Mouse (Mus musculus) mesoderm, embryonic 11.5 days (tissue): ENCODE measurements at regions not wholly inside any gene's neighbourhood (a gene's known extent, or its start where the extent isn't known, plus 50 kb on each side); places are given as distances from the start of the nearest gene placed in this dataset.
A peak's percentile ranks its signal among the peaks of the same experiment; 100 is the strongest.

Experiments
- DNase-seq: peaks from one replicate; pipeline ENCODE4 v3.0.0-alpha.2; 2012; ENCODE audit warnings: low read depth, low spot score

- no peak for DNase-seq
Observed at GRCm38 (mm10) chr1:194334752-194335719, 283.0 kb upstream of the Plxna2 start.

GRCm38 (mm10) chr1:194332639-194333038 lies 285.4 kb upstream of the Plxna2 start:
- DNase-seq: peak; percentile 37

DNA sequence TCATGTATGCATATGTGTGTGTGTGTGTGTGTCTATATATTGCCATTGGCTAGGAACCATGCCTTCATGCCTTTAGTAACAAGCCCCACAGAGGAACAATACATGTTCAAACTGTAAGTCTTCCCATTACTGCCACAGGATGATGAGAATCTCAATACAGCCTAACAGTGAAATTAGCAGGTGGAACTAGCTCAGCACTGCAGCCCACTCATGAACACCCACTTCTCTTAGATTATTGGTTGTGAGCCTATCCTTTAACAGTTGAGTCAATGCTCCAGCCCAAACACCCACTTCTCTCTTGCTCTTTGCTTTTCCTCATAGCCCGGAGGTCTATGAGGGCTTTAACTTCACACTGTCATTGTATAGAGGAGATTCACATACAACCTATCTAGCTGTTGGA lies 287.5 kb upstream of the Plxna2 start:
- DNase-seq: no peak

DNA sequence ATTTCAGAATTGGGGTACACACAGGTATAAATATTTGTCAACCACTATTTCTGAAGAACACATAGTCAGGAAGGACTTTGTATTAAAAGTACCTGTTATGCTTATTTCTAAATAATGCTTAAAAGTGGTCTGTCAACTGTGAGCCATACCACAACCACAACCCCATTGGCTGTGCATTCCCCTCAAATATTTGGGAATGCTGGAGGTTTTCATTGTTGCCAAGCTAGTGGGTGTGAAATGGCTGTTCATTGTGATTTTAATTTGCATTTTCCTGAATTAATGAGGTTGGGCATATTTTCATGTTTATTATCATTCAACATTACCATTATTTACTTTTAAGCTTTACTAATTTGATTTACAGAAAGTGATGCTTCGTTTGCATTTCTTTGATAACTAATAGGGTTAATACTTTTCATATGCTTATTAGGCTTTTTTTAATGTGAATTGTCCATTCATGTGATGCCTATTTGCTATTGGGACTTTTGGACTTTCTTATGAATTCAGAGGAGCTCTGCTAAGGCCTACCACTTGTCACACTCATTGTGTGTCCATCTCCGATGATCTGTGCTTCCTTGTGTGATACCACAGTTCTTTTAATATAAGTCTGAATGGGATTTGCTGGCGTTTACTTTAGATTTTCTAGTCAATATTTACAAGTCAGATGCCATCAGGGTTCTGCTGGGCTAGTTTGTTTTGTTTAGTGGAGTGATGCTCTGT lies 297.5 kb upstream of the Plxna2 start:
- DNase-seq: no peak

- no peak for DNase-seq
Observed at GRCm38 (mm10) chr1:194318351-194318750, 299.7 kb upstream of the Plxna2 start.

GRCm38 (mm10) chr1:194315593-194315992 lies 302.4 kb upstream of the Plxna2 start:
- DNase-seq: no peak

- DNase-seq: peak; percentile 50
Observed at GRCm38 (mm10) chr1:194310373-194310772, 307.6 kb upstream of the Plxna2 start.

GRCm38 (mm10) chr1:194308648-194309047 lies 309.4 kb upstream of the Plxna2 start:
- DNase-seq: no peak

- no peak for DNase-seq
Observed at GRCm38 (mm10) chr1:194303951-194304350, 314.1 kb upstream of the Plxna2 start.

- DNase-seq: no peak
Observed at GRCm38 (mm10) chr1:194302775-194303174, 315.2 kb upstream of the Plxna2 start.

- DNase-seq: no peak
Observed at GRCm38 (mm10) chr1:194281941-194282340, 336.1 kb upstream of the Plxna2 start.

GRCm38 (mm10) chr1:194268028-194268427 lies 350.0 kb upstream of the Plxna2 start:
- DNase-seq: no peak

DNA sequence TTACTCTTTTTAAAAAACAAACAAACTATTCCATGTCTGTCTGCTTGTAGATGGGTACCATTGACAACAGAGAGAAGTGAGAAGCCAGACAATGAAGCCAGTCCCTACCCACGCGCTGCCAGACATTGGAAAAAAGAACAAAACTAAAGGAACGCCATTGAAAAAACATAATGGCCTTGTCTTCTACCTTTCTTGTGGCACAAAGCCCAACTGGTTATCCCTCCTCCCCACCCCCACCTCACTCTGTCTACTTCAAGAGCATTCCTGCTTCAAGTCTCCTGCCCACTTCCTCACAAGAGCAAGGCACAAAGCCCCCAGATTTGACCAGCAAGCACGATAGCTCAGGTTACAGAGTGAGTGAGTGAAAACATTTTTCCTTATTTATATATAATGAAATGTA lies 355.6 kb upstream of the Plxna2 start:
- no peak for DNase-seq

DNA sequence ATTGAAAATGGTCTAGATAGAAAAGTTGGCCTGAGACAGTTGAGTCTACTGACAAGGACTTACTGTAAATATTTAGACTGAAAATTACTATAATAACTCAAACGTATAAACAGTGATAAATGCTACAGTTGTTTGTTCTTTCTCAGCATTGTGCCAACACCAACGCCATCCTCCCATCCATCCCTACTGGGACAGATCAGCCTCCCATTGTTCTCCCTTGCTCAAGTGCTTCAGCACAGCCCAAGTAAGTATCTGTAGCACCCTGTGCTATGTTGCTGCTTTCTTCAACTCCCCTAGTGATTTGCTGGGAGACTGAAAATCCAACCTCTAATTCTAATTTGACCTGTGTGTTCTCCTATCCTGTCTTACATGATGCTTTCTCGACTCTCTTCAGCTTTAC lies 358.1 kb upstream of the Plxna2 start:
- no peak for DNase-seq

DNA sequence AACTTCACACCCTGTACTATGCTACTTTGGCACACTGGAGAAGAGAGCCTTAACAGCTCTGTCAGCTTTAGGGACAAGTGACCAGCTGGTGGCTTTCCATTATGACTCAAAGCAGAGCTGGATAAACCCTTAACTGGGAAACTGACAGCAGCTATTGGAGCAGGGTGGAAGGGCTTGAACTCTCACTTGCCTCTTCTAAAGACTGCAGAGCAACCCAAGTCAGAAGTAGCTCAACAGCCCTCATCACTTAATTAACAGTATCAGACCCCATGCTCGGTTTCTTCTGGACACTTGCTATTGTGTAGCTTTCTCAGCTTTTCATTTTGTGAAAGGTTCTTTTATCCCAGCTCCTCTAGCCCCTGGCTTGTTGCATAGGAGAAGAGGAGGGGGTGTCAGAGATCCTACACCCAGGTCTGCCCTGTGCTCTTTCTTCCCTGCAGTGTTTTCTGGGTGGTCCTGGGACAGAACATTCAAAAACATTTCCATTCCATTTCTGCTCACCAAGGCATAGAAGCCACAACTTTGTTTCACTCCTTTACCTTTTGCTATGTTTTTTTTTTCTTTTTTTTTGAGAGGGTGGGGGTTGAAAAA lies 373.1 kb upstream of the Plxna2 start:
- no peak for DNase-seq

GRCm38 (mm10) chr1:194241111-194241510 lies 376.9 kb upstream of the Plxna2 start:
- no peak for DNase-seq

- DNase-seq: no peak
Observed at GRCm38 (mm10) chr1:194231206-194231605, 386.8 kb upstream of the Plxna2 start.

GRCm38 (mm10) chr1:194226550-194227160 lies 391.4 kb upstream of the Plxna2 start:
- DNase-seq: no peak

DNA sequence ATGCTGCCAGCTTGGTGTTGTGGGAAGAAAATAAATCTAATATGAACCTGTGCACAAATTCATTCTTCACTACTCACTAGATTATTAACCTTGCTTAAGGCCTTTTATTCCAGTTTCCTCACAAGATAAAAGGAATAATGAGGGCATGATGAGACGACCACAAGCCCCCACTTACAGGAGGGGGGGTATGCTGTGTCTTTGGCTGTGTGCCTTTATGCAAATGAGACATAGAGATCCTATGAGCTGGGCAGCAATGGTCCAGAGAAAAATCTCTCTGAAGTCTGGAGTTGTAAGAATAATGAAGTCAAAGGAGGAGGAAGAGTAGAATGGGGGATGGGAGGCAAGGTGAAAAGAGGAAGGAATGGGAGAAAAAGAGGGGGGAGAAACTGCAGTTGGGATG lies 392.2 kb upstream of the Plxna2 start:
- no peak for DNase-seq

DNA sequence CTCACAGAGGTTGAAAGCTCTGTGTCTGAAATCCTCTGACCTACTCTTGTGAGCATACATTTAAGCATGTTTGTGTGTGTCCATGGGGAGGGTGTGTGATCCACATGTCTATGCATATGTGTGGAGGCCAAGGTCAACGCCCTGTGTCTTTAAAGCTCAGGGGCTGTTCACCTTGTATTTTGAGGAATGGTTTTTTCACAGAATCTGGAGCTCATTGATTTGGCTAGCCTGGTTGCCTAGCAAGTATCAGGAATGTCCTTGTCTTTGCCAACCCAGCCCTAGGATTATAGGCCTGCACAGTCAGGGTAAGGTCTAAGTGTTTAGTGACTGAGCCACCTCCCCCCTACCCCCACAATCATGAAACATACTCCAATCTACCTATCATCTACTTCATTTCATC lies 394.0 kb upstream of the Plxna2 start:
- no peak for DNase-seq

DNA sequence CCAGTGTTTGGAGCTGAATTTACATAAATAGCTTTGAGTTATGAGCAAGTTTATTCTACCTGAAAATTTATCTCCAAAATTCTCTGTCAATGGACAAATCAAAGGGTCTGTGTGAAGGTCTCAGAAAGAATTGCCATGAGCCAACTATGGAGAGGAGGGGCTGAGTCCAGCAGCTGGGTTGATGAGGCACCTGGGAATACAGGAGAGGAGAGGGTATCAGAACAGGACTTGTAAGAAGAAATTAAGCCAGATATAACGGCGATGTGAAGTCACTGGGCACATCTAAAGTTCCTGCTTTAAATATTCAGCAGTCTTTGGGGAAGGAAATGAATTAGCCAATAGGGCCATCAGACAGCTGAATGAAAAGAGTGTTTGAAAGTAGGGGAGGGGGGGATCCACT lies 394.4 kb upstream of the Plxna2 start:
- DNase-seq: no peak

DNA sequence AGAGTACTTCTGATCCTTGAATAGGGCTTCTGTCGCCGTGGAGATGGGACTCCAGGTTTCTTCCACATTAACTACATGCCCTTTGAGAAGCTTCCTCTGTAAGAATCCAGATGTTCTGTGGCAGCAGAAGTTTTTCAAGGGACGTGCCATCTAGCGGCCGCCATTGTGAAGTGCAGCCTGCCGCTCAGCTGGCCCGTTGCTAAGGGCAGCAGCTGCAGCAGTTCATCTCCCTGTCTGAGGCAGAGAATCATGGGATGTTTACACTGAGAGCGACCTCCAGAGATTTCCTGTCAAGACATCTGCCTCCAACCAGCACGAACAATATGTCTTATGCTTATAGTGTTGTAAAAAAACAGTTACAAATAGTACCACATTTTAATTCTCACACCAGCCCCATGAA lies 395.0 kb upstream of the Plxna2 start:
- peak; percentile 88 for DNase-seq
